Comparison of ENCODE assay signal across 9 mouse cellular contexts in genomic region chr9:56638226-56638905, GRCm38 (mm10).
A peak's percentile ranks its signal among the peaks of the same experiment; 100 is the strongest.
DNase-seq lines count a peak whose midpoint lies in the region; ATAC-seq and TF ChIP-seq lines count a peak whose summit lies in the region.
"Had no signal": no experiment of that assay in that cellular context is flagged by ENCODE, and none has a peak within 500 bp of the region (broad histone marks: within the 10 kb centered on the region; RNA-seq: fewer than 3 reads in every experiment).

No protein-coding gene starts in this region.

- H3K4me3 ChIP-seq in lung, adult 2 months (replicated peaks; ENCODE audit: extremely low read depth, low read depth, low read length) = no peak overlapping the region

- 0 out of 2 replicates have a peak, but pooled peaks cover 4% of the 10 kb centered on the region for H3K4me1 ChIP-seq in lung, adult 2 months (ENCODE audit: control insufficient read depth, insufficient read depth, low read length)

- TF ChIP-seq CTCF in lung, adult 2 months (IDR thresholded peaks at IDR 0.05; ENCODE audit: insufficient read depth, low read length) = peak; percentile 63

- ATAC-seq in activated CD4-positive, CD25-positive, alpha-beta regulatory T cell, adult 4 months = no peak
- ATAC-seq: Patski had no signal

- no peak for TF ChIP-seq POLR2A in lung, adult 2 months (IDR thresholded peaks at IDR 0.05; ENCODE audit: borderline replicate concordance, extremely low read depth, low read depth, low read length)

- WGBS in lung, adult 2 months = 61% methylated on average over 8 of the region's 8 CpGs

- DNase-seq in cerebellum, postnatal 14 days = peak; percentile 67 to 77
- no peak for DNase-seq in cerebellum, postnatal 4 days (ENCODE audit: low spot score in 2 of 2)
- no peak for DNase-seq in lung, adult 2 months
- no peak for DNase-seq in lung, postnatal 25 days (ENCODE audit: low spot score)
- DNase-seq in hindlimb bud, embryonic 11.5 days (ENCODE audit: extremely low spot score, low read depth, low spot score) = peak; percentile 35
- DNase-seq in thymus, postnatal 10 days (ENCODE audit: low spot score in 2 of 2) = peak; percentile 28 to 44
- DNase-seq in urinary bladder, postnatal 36 days (ENCODE audit: low spot score in 2 of 2) = no peak

Comparison
In these comparisons a context has a peak if more than half of its experiments do, and no peak if none do; other contexts are left out.
1. DNase-seq: peak in cerebellum, postnatal 14 days (2 of 2), hindlimb bud, embryonic 11.5 days (single experiment) and thymus, postnatal 10 days (2 of 2); none in cerebellum, postnatal 4 days (0 of 2), lung, adult 2 months (single experiment), lung, postnatal 25 days (single experiment) and urinary bladder, postnatal 36 days (0 of 2).